Mouse (Mus musculus) cerebellum, postnatal 36 days (tissue): Measurements from ENCODE around the gene Ercc5.
A peak's percentile ranks its signal among the peaks of the same experiment; 100 is the strongest.

Experiments
- DNase-seq, 2 experiments: peaks; one replicate each; pipeline ENCODE4 v3.0.0; 2021 to 2022; ENCODE audit warnings: mixed read lengths in 2 of 2

Ercc5 gene

GRCm38 (mm10) chr1:44147563-44148381, at the start of gene Ercc5:
TSS of gene Ercc5 (plus strand) at chr1:44147744.
- DNase-seq, result peak; percentile 78 to 81

- DNase-seq, result peak; percentile 5 to 20
Observed at GRCm38 (mm10) chr1:44101448-44102225, 45.9 kb upstream of the Ercc5 start.

GRCm38 (mm10) chr1:44102259-44102717, 45.3 kb upstream of the Ercc5 start, which contains the start of gene Tex30:
TSS of gene Tex30 (minus strand) at chr1:44102441.
- DNase-seq, result peak; percentile 89 to 93

DNA sequence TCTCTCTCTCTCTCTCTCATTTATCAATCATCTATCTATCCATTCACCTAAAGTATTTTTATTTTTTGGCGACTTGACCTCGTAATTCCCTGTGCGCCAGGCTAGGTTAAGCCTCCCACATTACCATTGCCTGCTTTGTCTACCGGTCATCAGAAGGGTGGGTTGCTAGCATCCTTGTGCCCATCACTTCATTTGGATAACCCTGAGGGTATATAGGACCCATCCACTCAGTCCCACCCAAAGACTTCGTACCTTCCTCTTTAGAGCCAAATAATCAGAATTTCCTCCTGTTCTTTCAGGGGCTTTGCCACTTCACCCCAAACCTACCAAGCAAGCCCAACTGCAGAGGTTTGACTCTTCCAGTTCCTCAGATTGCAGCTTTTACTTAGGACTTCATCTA, 44.6 kb upstream of the Ercc5 start:
- DNase-seq, result no peak

GRCm38 (mm10) chr1:44117571-44117970, 30.0 kb upstream of the Ercc5 start:
- no peak for DNase-seq

DNA sequence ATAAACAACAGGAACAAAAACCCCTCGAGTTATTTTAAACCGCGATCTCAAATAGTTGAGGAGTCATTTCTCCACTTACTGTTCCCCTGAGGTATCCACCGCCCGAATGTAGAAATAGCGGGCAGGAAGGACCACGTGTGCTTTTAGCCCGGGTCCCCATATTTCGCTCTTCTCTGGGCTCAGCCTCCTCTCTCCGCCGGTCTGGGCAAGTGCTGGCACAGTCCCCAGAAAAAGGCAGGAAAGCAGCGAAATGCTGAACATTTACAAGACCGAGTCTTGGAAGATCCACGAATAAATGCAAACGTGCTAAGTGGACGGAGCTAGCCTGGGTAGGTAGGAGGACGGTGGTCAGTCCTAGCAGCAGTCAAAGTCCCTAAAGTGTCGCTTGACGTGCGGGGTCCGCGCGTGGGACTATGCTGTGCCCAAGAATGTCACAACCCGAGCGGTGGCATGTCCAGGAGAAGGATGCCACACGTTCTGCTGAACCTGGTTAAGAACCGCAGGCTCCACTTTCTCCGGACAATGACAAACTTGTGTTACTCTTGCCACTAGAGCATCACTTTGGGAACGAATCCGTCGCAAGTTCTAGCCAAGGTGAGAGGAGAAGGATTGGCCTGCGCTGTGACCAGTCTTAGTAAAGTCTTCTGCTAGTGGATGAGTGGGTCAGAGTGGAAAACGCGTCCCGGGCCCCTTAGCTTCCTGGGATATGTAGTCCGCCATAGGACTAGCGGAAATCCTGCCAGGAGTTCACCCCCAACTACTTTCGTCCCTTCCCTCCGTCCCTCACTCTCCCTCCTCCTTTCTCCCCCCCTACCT, 29.1 kb upstream of the Ercc5 start, which contains the start of the genes Kdelc1 and Bivm:
Gene Kdelc1, minus strand, starts transcription at position 570 of the 816 bp plus-strand sequence.
Gene Bivm, plus strand, starts transcription at position 719 of the 816 bp plus-strand sequence.
- peak; percentile 86 to 87 for DNase-seq

GRCm38 (mm10) chr1:44119201-44120073, 28.1 kb upstream of the Ercc5 start:
- peak; percentile 74 to 79 for DNase-seq

- no peak for DNase-seq
Observed at GRCm38 (mm10) chr1:44120074-44120406, 27.5 kb upstream of the Ercc5 start.

DNA sequence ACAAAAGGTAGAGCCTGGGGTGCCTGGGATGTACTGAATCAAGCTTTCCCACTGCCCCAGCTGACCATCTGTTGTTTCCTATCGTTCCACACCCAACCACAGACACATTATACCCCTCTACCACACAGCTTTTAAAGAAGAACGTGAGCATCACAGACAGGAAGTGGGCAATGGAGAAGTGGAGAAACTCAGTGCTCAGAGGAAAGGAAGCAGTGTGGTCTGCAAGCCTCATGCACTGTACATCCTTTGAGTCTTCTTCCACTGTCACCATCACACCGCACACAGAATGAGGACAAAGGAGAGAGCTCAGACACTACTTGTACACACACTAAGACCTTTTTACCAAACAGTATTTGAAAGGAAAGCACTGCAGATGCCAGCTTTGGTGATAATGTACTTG, 25.3 kb upstream of the Ercc5 start:
- no peak for DNase-seq

DNA sequence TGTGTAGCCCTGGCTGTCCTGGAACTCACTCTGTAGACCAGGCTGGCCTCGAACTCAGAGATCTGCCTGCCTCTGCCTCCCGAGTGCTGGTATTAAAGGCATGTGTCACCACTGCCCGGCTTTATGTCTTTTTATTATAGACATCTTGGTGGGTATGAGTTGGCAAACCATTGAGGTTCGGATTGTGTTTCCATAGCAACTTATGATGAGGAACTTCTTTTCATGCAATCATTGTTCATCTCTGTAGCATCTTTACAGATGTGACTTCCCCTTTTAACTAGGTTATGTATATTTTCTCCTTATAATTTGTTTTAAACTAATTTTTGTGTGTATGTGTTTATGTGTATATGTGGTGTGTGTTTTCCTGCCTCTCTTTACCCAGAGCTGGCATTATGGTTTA, 22.0 kb upstream of the Ercc5 start:
- DNase-seq, result no peak

- DNase-seq, result no peak
Observed at GRCm38 (mm10) chr1:44129929-44130581, 17.5 kb upstream of the Ercc5 start.

GRCm38 (mm10) chr1:44140232-44140631, 7.3 kb upstream of the Ercc5 start:
- no peak for DNase-seq

GRCm38 (mm10) chr1:44142747-44143146, 4.8 kb upstream of the Ercc5 start:
- DNase-seq, result no peak

GRCm38 (mm10) chr1:44148706-44149105, 1.2 kb downstream of the Ercc5 start:
- no peak for DNase-seq

DNA sequence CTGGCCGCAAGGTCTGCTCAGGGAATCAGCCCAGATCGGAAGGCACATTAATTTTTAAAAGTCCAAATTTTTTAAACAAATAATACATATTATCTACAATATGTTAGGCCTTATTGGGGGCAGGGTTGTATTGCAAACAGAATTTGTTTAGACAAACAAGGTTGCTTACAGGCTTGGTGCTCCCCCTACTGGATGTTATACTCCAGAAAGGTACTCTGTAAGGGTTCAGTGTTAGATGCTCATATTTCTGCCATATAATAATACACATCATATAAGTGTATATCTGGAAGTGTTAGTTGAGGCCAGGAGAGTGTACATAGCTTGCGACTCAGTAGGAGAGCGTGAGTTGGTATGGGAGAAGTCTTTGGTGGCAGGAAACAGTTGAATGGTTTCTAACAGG, 7.7 kb downstream of the Ercc5 start:
- no peak for DNase-seq

GRCm38 (mm10) chr1:44158317-44158716, 10.8 kb downstream of the Ercc5 start:
- DNase-seq, result no peak

DNA sequence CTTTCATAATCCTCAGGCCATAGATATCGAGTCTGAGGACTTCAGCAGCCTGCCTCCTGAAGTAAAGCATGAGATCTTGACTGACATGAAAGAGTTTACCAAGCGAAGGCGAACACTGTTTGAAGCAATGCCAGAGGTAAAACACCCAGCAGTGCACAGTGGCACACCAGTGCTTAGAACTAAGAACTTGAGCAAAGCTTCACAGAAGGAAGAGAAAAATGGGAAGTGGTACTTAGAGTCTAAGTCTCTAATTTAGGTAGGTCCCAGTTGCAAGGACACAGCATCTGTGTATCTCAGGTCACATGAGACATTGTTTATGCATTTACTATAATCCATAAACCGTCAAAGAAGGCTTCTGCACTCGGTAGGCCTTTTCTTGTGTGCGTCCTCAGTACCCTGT, 14.3 kb downstream of the Ercc5 start:
- no peak for DNase-seq

GRCm38 (mm10) chr1:44162389-44162788, 14.8 kb downstream of the Ercc5 start:
- DNase-seq, result no peak

- DNase-seq, result no peak
Observed at GRCm38 (mm10) chr1:44167859-44168383, 20.4 kb downstream of the Ercc5 start.

DNA sequence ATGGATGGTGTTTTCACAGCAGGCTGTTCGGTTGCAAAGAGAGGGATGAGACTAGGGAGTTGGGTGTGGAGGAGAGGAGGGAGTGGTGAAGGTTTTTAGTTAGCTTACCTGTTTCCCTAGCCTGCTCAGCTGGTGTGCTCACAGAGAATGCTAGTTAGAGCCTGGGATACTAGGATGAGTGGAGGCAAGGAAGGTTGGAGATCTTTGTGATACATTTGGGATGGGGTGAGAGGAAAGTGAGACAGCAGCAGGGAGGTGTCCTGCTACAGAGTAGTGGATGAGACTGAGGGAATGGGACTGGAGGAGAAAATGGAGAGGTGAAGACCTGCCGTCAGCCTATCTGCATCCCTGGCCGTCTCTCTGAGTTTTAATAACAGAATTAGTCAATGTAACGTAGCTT, 25.1 kb downstream of the Ercc5 start:
- DNase-seq, result no peak

DNA sequence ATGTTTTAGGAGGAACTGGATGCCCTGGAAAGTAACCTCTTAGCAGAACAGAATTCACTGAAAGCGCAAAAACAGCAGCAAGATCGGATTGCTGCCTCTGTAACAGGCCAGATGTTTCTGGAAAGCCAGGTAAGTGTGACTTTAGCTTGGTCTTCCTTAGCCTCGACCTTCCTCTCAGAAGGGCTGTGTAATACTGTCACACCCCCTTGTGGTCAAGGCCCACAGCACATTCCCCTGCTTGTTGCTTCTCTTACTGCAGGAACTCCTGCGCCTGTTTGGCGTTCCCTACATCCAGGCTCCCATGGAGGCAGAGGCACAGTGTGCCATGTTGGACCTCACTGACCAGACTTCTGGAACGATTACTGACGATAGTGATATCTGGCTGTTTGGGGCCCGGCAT, 26.4 kb downstream of the Ercc5 start:
- DNase-seq, result no peak
